Comparison of ENCODE assay signal across 9 mouse cellular contexts in the genomic region with DNA sequence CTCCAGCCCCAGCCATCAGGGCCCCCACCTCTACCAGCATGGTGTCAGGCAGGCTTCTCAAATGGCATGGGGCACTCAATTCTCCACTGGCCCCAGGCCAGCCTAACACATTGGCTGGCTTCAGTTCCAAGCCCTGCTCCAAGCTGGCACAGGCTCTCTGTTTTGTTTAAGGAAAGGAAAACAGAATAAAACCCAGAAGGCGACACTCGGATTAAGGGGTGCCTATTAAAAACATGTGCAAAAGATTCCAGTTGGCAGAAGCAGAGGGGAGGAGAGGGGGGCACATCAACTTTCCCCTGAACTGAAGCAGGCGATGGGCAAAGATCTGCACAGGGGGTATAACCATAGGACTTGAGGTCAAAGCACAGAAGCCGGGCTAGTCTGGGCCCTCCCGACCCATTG. TPM values are rescaled to one million over a fixed set of nuclear protein-coding genes. Genes with fewer than 3 reads are reported as not detected.
A peak's percentile ranks its signal among the peaks of the same experiment; 100 is the strongest.
DNase-seq lines count a peak whose midpoint lies in the region; ATAC-seq and TF ChIP-seq lines count a peak whose summit lies in the region.
"Had no signal": no experiment of that assay in that cellular context is flagged by ENCODE, and none has a peak within 500 bp of the region (broad histone marks: within the 10 kb centered on the region; RNA-seq: fewer than 3 reads in every experiment).

No protein-coding gene starts in this region.

- no peak for TF ChIP-seq POLR2A in liver, adult 2 months (IDR thresholded peaks at IDR 0.05; ENCODE audit: extremely low read depth, insufficient read depth, low read length)

- WGBS in embryonic facial prominence, embryonic 12.5 days, result 54% methylated on average over 5 of the region's 5 CpGs
- WGBS in embryonic facial prominence, embryonic 10.5 days, result 79% methylated on average over 5 of the region's 5 CpGs
- 55% methylated on average over 5 of the region's 5 CpGs for WGBS in liver, adult 2 months
- WGBS in liver, embryonic 11.5 days, result 89% methylated on average over 5 of the region's 5 CpGs
- 26% methylated on average over 5 of the region's 5 CpGs for WGBS in embryonic facial prominence, embryonic 15.5 days

- no peaks in the 10 kb centered on the region for H3K27me3 ChIP-seq in embryonic facial prominence, embryonic 12.5 days
- no peaks in the 10 kb centered on the region for H3K27me3 ChIP-seq in embryonic facial prominence, embryonic 10.5 days (replicated peaks; ENCODE audit: low read depth, poor library complexity, severe bottlenecking)
- H3K27me3 ChIP-seq in liver, adult 2 months (ENCODE audit: control insufficient read depth, insufficient read depth, low read length), result no peaks in the 10 kb centered on the region
- H3K27me3 ChIP-seq in liver, embryonic 11.5 days (replicated peaks; ENCODE audit: control insufficient read depth, insufficient read depth, low read length), result no peaks in the 10 kb centered on the region
- no peaks in the 10 kb centered on the region for H3K27me3 ChIP-seq in embryonic facial prominence, embryonic 15.5 days

- no peak overlapping the region for H3K4me2 ChIP-seq in embryonic facial prominence, embryonic 12.5 days (replicated peaks)
- H3K4me2 ChIP-seq in liver, embryonic 11.5 days, result no peak overlapping the region
- no peak overlapping the region for H3K4me2 ChIP-seq in embryonic facial prominence, embryonic 15.5 days (replicated peaks)

- no peak for DNase-seq in embryonic facial prominence, embryonic 10.5 days (ENCODE audit: low spot score)
- DNase-seq in liver, adult 2 months (ENCODE audit: extremely low read depth, low read depth, low spot score), result peak; percentile 40
- DNase-seq in liver, embryonic 11.5 days (ENCODE audit: low spot score), result no peak
- peak; percentile 42 for DNase-seq in lung, postnatal 14 days
- no peak for DNase-seq in natural killer cell, adult 2 months (ENCODE audit: low spot score in 2 of 2)

- no peak overlapping the region for H3K9ac ChIP-seq in embryonic facial prominence, embryonic 12.5 days
- no peak overlapping the region for H3K9ac ChIP-seq in liver, adult 2 months (ENCODE audit: low read depth, low read length)
- no peak overlapping the region for H3K9ac ChIP-seq in liver, embryonic 11.5 days (ENCODE audit: low read depth, low read length)
- no peak overlapping the region for H3K9ac ChIP-seq in embryonic facial prominence, embryonic 15.5 days

- TF ChIP-seq CTCF in liver, adult 2 months (IDR thresholded peaks at IDR 0.05; ENCODE audit: low read depth, low read length), result no peak

- H3K27ac ChIP-seq in embryonic facial prominence, embryonic 12.5 days, result peak overlapping the region; percentile 43
- no peak overlapping the region for H3K27ac ChIP-seq in embryonic facial prominence, embryonic 10.5 days (replicated peaks)
- no peak overlapping the region for H3K27ac ChIP-seq in liver, adult 2 months (replicated peaks; ENCODE audit: insufficient read depth, low read depth, low read length)
- H3K27ac ChIP-seq in liver, embryonic 11.5 days (ENCODE audit: low read depth, low read length), result no peak overlapping the region
- H3K27ac ChIP-seq in embryonic facial prominence, embryonic 15.5 days (replicated peaks), result peak overlapping the region; percentile 58

- peaks cover 45% of the 10 kb centered on the region for H3K4me1 ChIP-seq in embryonic facial prominence, embryonic 12.5 days
- H3K4me1 ChIP-seq in embryonic facial prominence, embryonic 10.5 days, result peaks cover 34% of the 10 kb centered on the region
- H3K4me1 ChIP-seq in liver, adult 2 months (ENCODE audit: control insufficient read depth, insufficient read depth, low read length), result peaks cover 2% of the 10 kb centered on the region; the same call in 1 of the 2 replicates
- peaks cover 6% of the 10 kb centered on the region for H3K4me1 ChIP-seq in liver, embryonic 11.5 days (replicated peaks; ENCODE audit: control insufficient read depth, insufficient read depth, low read length)
- peaks cover 66% of the 10 kb centered on the region for H3K4me1 ChIP-seq in embryonic facial prominence, embryonic 15.5 days

- H3K36me3 ChIP-seq in embryonic facial prominence, embryonic 12.5 days, result peaks cover 49% of the 10 kb centered on the region
- peaks cover 92% of the 10 kb centered on the region for H3K36me3 ChIP-seq in embryonic facial prominence, embryonic 10.5 days (replicated peaks)
- no peaks in the 10 kb centered on the region; the same call in 1 of the 2 replicates for H3K36me3 ChIP-seq in liver, adult 2 months (ENCODE audit: control insufficient read depth, insufficient read depth, low read length)
- H3K36me3 ChIP-seq in liver, embryonic 11.5 days (ENCODE audit: control insufficient read depth, insufficient read depth, low read length), result peaks cover 13% of the 10 kb centered on the region; the same call in 1 of the 2 replicates
- peaks cover 43% of the 10 kb centered on the region for H3K36me3 ChIP-seq in embryonic facial prominence, embryonic 15.5 days

- no peaks in the 10 kb centered on the region for H3K9me3 ChIP-seq in embryonic facial prominence, embryonic 12.5 days
- H3K9me3 ChIP-seq in embryonic facial prominence, embryonic 10.5 days, result no peaks in the 10 kb centered on the region
- no peaks in the 10 kb centered on the region for H3K9me3 ChIP-seq in liver, embryonic 11.5 days (ENCODE audit: control insufficient read depth, low read length)
- H3K9me3 ChIP-seq in embryonic facial prominence, embryonic 15.5 days (replicated peaks), result no peaks in the 10 kb centered on the region

- ATAC-seq in embryonic facial prominence, embryonic 12.5 days (ENCODE audit: insufficient number of reproducible peaks, insufficient read depth, low FRiP score, low TSS enrichment), result no peak
- ATAC-seq in liver, embryonic 11.5 days (replicated peaks; ENCODE audit: low FRiP score), result no peak
- ATAC-seq in embryonic facial prominence, embryonic 15.5 days (ENCODE audit: insufficient number of reproducible peaks, low FRiP score, low TSS enrichment, low read depth), result peak; percentile 53; the same call in 1 of the 2 replicates
- ATAC-seq in erythroblast, adult 5-6 weeks (replicated peaks; ENCODE audit: low FRiP score, poor library complexity, severe bottlenecking), result no peak

- no peak overlapping the region for H3K4me3 ChIP-seq in embryonic facial prominence, embryonic 12.5 days
- no peak overlapping the region for H3K4me3 ChIP-seq in embryonic facial prominence, embryonic 10.5 days
- no peak overlapping the region for H3K4me3 ChIP-seq in liver, adult 2 months (ENCODE audit: insufficient read depth, low read depth, low read length)
- H3K4me3 ChIP-seq in liver, embryonic 11.5 days (ENCODE audit: low read depth, low read length), result no peak overlapping the region
- no peak overlapping the region for H3K4me3 ChIP-seq in embryonic facial prominence, embryonic 15.5 days (replicated peaks)

- no peaks in the 10 kb centered on the region for H3K79me2 ChIP-seq in liver, adult 2 months (ENCODE audit: control insufficient read depth, insufficient read depth, low read length)

RNA-seq across cellular contexts. Expression of a gene that starts 56.5 kb away (rescaled TPM):
- polyA plus RNA-seq in embryonic facial prominence, embryonic 12.5 days (2016; fragmentation: Nextera tagmentation; extraction: Ambion mirVana), result 28.7 and 28.9 TPM in 2 replicates
- polyA plus RNA-seq in embryonic facial prominence, embryonic 10.5 days (2016; fragmentation: Nextera tagmentation; extraction: Ambion mirVana), result 37.4 and 38.4 TPM in 2 replicates
- total RNA-seq in liver, adult 2 months (2014; rRNA removed), result 14.4 and 14.9 TPM in 2 replicates
- 10.6 and 11.9 TPM in 2 replicates for polyA plus RNA-seq in liver, adult 2 months (2012; rRNA removed)
- 27.7 and 32.4 TPM in 2 replicates for polyA plus RNA-seq in liver, embryonic 11.5 days (2014; fragmentation: Nextera tagmentation; extraction: Ambion mirVana)
- polyA plus RNA-seq in embryonic facial prominence, embryonic 15.5 days (2015; fragmentation: Nextera tagmentation; extraction: Ambion mirVana), result 30.3 and 33.0 TPM in 2 replicates
- 6.3 and 15.9 TPM in 2 replicates for total RNA-seq in erythroblast, adult 5-6 weeks (2015; ENCODE audit: low replicate concordance)
- total RNA-seq in erythroblast, adult 5-6 weeks (2017; ENCODE audit: low replicate concordance), result 9.9 and 17.7 TPM in 2 replicates

RNA-seq across cellular contexts. Expression of a gene that starts 56.7 kb away (rescaled TPM):
- 0.08 and 0.14 TPM in 2 replicates for polyA plus RNA-seq in embryonic facial prominence, embryonic 12.5 days (2016; fragmentation: Nextera tagmentation; extraction: Ambion mirVana)
- polyA plus RNA-seq in embryonic facial prominence, embryonic 10.5 days (2016; fragmentation: Nextera tagmentation; extraction: Ambion mirVana), result 0.09 TPM in 1 of 2 replicates, not detected in the other
- total RNA-seq in liver, adult 2 months (2014; rRNA removed), result 0.13 and 0.28 TPM in 2 replicates
- polyA plus RNA-seq in liver, adult 2 months (2012; rRNA removed), result 0.02 and 0.06 TPM in 2 replicates
- polyA plus RNA-seq in liver, embryonic 11.5 days (2014; fragmentation: Nextera tagmentation; extraction: Ambion mirVana), result 0.05 TPM in 1 of 2 replicates, not detected in the other
- 0.21 and 0.60 TPM in 2 replicates for polyA plus RNA-seq in embryonic facial prominence, embryonic 15.5 days (2015; fragmentation: Nextera tagmentation; extraction: Ambion mirVana)
- total RNA-seq in erythroblast, adult 5-6 weeks (2015; ENCODE audit: low replicate concordance), result not detected in 2 replicates
- 0.28 TPM in 1 of 2 replicates, not detected in the other for total RNA-seq in erythroblast, adult 5-6 weeks (2017; ENCODE audit: low replicate concordance)
- total RNA-seq: heart, postnatal 36 days had no signal

Comparison
In these comparisons a context has a peak if more than half of its experiments do, and no peak if none do; other contexts are left out.
1. H3K27ac ChIP-seq: peak in embryonic facial prominence, embryonic 12.5 days (single experiment) and embryonic facial prominence, embryonic 15.5 days (single experiment); none in embryonic facial prominence, embryonic 10.5 days (single experiment), liver, adult 2 months (single experiment) and liver, embryonic 11.5 days (single experiment).
2. DNase-seq: peak in liver, adult 2 months (single experiment) and lung, postnatal 14 days (single experiment); none in embryonic facial prominence, embryonic 10.5 days (single experiment), liver, embryonic 11.5 days (single experiment) and natural killer cell, adult 2 months (0 of 2).